Mouse (Mus musculus) cortical plate, adult 2 months (tissue): Measurements from ENCODE around the gene Cry1.

Source experiments
- CTCF ChIP-seq: fragments of 200-500 bp; IDR thresholded peaks from 2 replicates; pipeline ENCODE4 v1.5.1; 2011; ENCODE audit warnings: mild to moderate bottlenecking, control low read depth, low read length; ENCODE audit not compliant: insufficient read depth; ENCODE audit errors: extremely low read depth
- POLR2A ChIP-seq: fragments of 200-500 bp; IDR thresholded peaks from 2 replicates; pipeline ENCODE4 v1.6.1; 2011; ENCODE audit warnings: mild to moderate bottlenecking, low read length, control low read depth; ENCODE audit not compliant: insufficient read depth; ENCODE audit errors: extremely low read depth

GRCm38 (mm10) chr10:85190652-85191051, 5.8 kb upstream of the Cry1 start:
- TF ChIP-seq POLR2A: no peak
- TF ChIP-seq CTCF: no peak
